Mouse (Mus musculus) intestine, postnatal 0 days (tissue): ENCODE measurements around the gene 2310057M21Rik. TPM values are rescaled to one million over a fixed set of nuclear protein-coding genes. Genes with fewer than 3 reads are reported as not detected.

Experiments
- ATAC-seq: fragments of 200-750 bp; cut with Nextera tagmentation; 2 replicates; pipeline ENCODE4 v1.8.0; 2017; ENCODE audit warnings: mild to moderate bottlenecking, moderate TSS enrichment, moderate library complexity
- H3K27ac ChIP-seq: fragments of 300-500 bp; sonication (generic); 2 replicates; pipeline ENCODE4 v1.5.1; 2014; ENCODE audit warnings: mild to moderate bottlenecking, low read depth, low read length, moderate library complexity
- H3K27me3 ChIP-seq: fragments of 300-500 bp; sonication (generic); replicated peaks from 2 replicates; pipeline ENCODE4 v1.6.1; 2014; ENCODE audit warnings: low read length, mixed read lengths; ENCODE audit not compliant: control insufficient read depth, insufficient read depth
- H3K36me3 ChIP-seq: fragments of 300-500 bp; sonication (generic); 2 replicates; pipeline ENCODE4 v1.6.1; 2014; ENCODE audit warnings: mild to moderate bottlenecking, moderate library complexity; ENCODE audit not compliant: control insufficient read depth, insufficient read depth
- H3K4me1 ChIP-seq: fragments of 300-500 bp; sonication (generic); replicated peaks from 2 replicates; pipeline ENCODE4 v1.6.1; 2014; ENCODE audit warnings: antibody characterized with exemption, low read length, mixed read lengths; ENCODE audit not compliant: control insufficient read depth, insufficient read depth
- H3K4me2 ChIP-seq: fragments of 300-500 bp; sonication (generic); replicated peaks from 2 replicates; pipeline ENCODE4 v1.6.1; 2014; ENCODE audit warnings: low read depth, mild to moderate bottlenecking, moderate library complexity
- H3K4me3 ChIP-seq: fragments of 300-500 bp; sonication (generic); 2 replicates; pipeline ENCODE4 v1.5.1; 2014; ENCODE audit warnings: low read depth, low read length
- H3K9ac ChIP-seq: fragments of 300-500 bp; sonication (generic); 2 replicates; pipeline ENCODE4 v1.6.1; 2014; ENCODE audit warnings: mild to moderate bottlenecking, low read depth, low read length
- H3K9me3 ChIP-seq: fragments of 300-500 bp; sonication (generic); 2 replicates; pipeline ENCODE4 v1.6.1; 2016; ENCODE audit warnings: mixed run types; ENCODE audit not compliant: control insufficient read depth
- CTCF ChIP-seq: sonication (generic); IDR thresholded peaks from 2 replicates; pipeline ENCODE4 v1.5.1; 2016; ENCODE audit warnings: low read depth, mild to moderate bottlenecking, control low read depth, antibody characterized with exemption, moderate library complexity
- WGBS: fragments of 180-500 bp; shearing (Covaris S2); extraction: QIAGEN DNeasy Blood & Tissue Kit; methylation state at CpG from one replicate; pipeline ENCODE4 v1.1.7; 2014; 5-methylcytosine and 5-hydroxymethylcytosine counted together
- polyA plus RNA-seq: library from polyadenylated mRNA; unstranded; fragments of >200 nt; fragmentation: Nextera tagmentation; extraction: Ambion mirVana; gene quantifications from 2 replicates; pipeline ENCODE4 v1.2.1, GENCODE M21; 2015

Gene 2310057M21Rik
- polyA plus RNA-seq, 1 experiment from 2014 or later: 8.0 TPM

GRCm38 (mm10) chr7:131364131-131364530, 1.6 kb upstream of the 2310057M21Rik start:
- ATAC-seq: 0 out of 2 replicates have a peak, but pooled peaks have one; percentile 7
- Histone ChIP-seq H3K27ac (peak overlapping the region; percentile 3; the same call in 1 of the 2 replicates), H3K4me1 (no peaks in the 10 kb centered on the region), H3K27me3 (no peaks in the 10 kb centered on the region), H3K4me2 (peak overlapping the region; percentile 27; the same call in 1 of the 2 replicates), H3K9ac (no peak overlapping the region), H3K36me3 (no peaks in the 10 kb centered on the region), H3K4me3 (no peak overlapping the region), H3K9me3 (no peaks in the 10 kb centered on the region)
- no peak for TF ChIP-seq CTCF
- 40% methylated on average over 8 of the region's 8 CpGs for WGBS

GRCm38 (mm10) chr7:131362269-131362614, 317 bp downstream of the 2310057M21Rik start:
- under 1% methylated on average over 35 of the region's 35 CpGs for WGBS
- peak; percentile 67 for ATAC-seq
- Histone ChIP-seq H3K27me3 (no peaks in the 10 kb centered on the region), H3K4me2 (peak overlapping the region; percentile 80), H3K4me3 (peak overlapping the region; percentile 90), H3K36me3 (peaks cover 8% of the 10 kb centered on the region), H3K27ac (peak overlapping the region; percentile 79), H3K9ac (peak overlapping the region; percentile 93), H3K9me3 (no peaks in the 10 kb centered on the region), H3K4me1 (no peaks in the 10 kb centered on the region)
- no peak for TF ChIP-seq CTCF

GRCm38 (mm10) chr7:131356105-131356504, 6.5 kb downstream of the 2310057M21Rik start:
- Histone ChIP-seq H3K36me3 (peaks cover 44% of the 10 kb centered on the region), H3K27ac (no peak overlapping the region), H3K4me3 (no peak overlapping the region), H3K9ac (no peak overlapping the region), H3K4me2 (no peak overlapping the region), H3K9me3 (no peaks in the 10 kb centered on the region), H3K27me3 (no peaks in the 10 kb centered on the region), H3K4me1 (no peaks in the 10 kb centered on the region)
- 95% methylated on average over 13 of the region's 13 CpGs for WGBS
- ATAC-seq: no peak
- no peak for TF ChIP-seq CTCF

- H3K4me3 ChIP-seq: no peak overlapping the region
- H3K9me3 ChIP-seq: no peaks in the 10 kb centered on the region
- 62% methylated on average over 7 of the region's 7 CpGs for WGBS
- no peak for ATAC-seq
- H3K27ac ChIP-seq: no peak overlapping the region
- no peaks in the 10 kb centered on the region for H3K4me1 ChIP-seq
- TF ChIP-seq CTCF: no peak
- peaks cover 51% of the 10 kb centered on the region for H3K36me3 ChIP-seq
- no peak overlapping the region for H3K9ac ChIP-seq
- H3K4me2 ChIP-seq: no peak overlapping the region
- no peaks in the 10 kb centered on the region for H3K27me3 ChIP-seq
Observed at GRCm38 (mm10) chr7:131345856-131346541, 16.6 kb downstream of the 2310057M21Rik start.

- no peaks in the 10 kb centered on the region for H3K9me3 ChIP-seq
- H3K27ac ChIP-seq: no peak overlapping the region
- no peak overlapping the region for H3K4me2 ChIP-seq
- no peak for TF ChIP-seq CTCF
- H3K27me3 ChIP-seq: no peaks in the 10 kb centered on the region
- peaks cover 21% of the 10 kb centered on the region for H3K36me3 ChIP-seq
- no peak overlapping the region for H3K4me3 ChIP-seq
- 45% methylated on average over 8 of the region's 8 CpGs for WGBS
- no peak for ATAC-seq
- H3K9ac ChIP-seq: no peak overlapping the region
- no peaks in the 10 kb centered on the region for H3K4me1 ChIP-seq
Observed at GRCm38 (mm10) chr7:131337502-131338068, 25.0 kb downstream of the 2310057M21Rik start.

- H3K4me2 ChIP-seq: no peak within 1 kb of the TSS
- no peaks in the 10 kb centered on the region; the same call in 1 of the 2 replicates for H3K36me3 ChIP-seq
- WGBS: 62% methylated on average over 1 of the region's 1 CpGs
- TF ChIP-seq CTCF: no peak
- H3K9ac ChIP-seq: no peak within 1 kb of the TSS
- no peaks in the 10 kb centered on the region for H3K4me1 ChIP-seq
- H3K27ac ChIP-seq: no peak within 1 kb of the TSS
- H3K27me3 ChIP-seq: no peaks in the 10 kb centered on the region
- H3K4me3 ChIP-seq: no peak within 1 kb of the TSS
- H3K9me3 ChIP-seq: no peaks in the 10 kb centered on the region
- no peak for ATAC-seq
Observed at GRCm38 (mm10) chr7:131333564-131333963, 29.0 kb downstream of the 2310057M21Rik start, which contains the start of gene Fam24a. Gene Fam24a (plus strand): TSS chr7:131333864.
